Mouse (Mus musculus) CH12.LX (cell line): ENCODE results near the gene Sephs1.

Experiments
- CHD2 ChIP-seq: IDR thresholded peaks from 2 replicates; pipeline ENCODE4 v1.6.1; 2011; ENCODE audit warnings: low read length, improper control_type of control experiment
- CTCF ChIP-seq, 2 experiments: IDR thresholded peaks in 1 of 2; conservative IDR thresholded peaks in 1 of 2; 2 replicates each; pipeline ENCODE4 v1.5.1; 2011 to 2012; ENCODE audit warnings: low read depth in 2 of 2, low read length in 2 of 2, improper control_type of control experiment in 1 of 2, inconsistent platforms in 1 of 2, mild to moderate bottlenecking in 1 of 2, moderate library complexity in 1 of 2
- EP300 ChIP-seq: IDR thresholded peaks from 2 replicates; pipeline ENCODE4 v1.6.1; 2011; ENCODE audit warnings: low read length, improper control_type of control experiment
- ETS1 ChIP-seq: conservative IDR thresholded peaks from 2 replicates; pipeline ENCODE4 v1.6.1; 2012; ENCODE audit warnings: low read depth, mild to moderate bottlenecking, inconsistent platforms, low read length, improper control_type of control experiment, moderate library complexity
- HCFC1 ChIP-seq: IDR thresholded peaks from 2 replicates; pipeline ENCODE4 v1.6.1; 2012; ENCODE audit warnings: low read depth, mild to moderate bottlenecking, inconsistent platforms, low read length, improper control_type of control experiment
- IRF4 ChIP-seq: IDR thresholded peaks from 2 replicates; pipeline ENCODE4 v1.6.1; 2014; ENCODE audit warnings: low read depth, mild to moderate bottlenecking, inconsistent platforms, low read length, improper control_type of control experiment
- KAT2A ChIP-seq: IDR thresholded peaks from 2 replicates; pipeline ENCODE4 v1.6.1; 2012; ENCODE audit warnings: low read length, improper control_type of control experiment, inconsistent platforms; ENCODE audit not compliant: insufficient replicate concordance
- MAZ ChIP-seq: IDR thresholded peaks from 2 replicates; pipeline ENCODE4 v1.6.1; 2012; ENCODE audit warnings: low read depth, mild to moderate bottlenecking, inconsistent platforms, low read length, improper control_type of control experiment, moderate library complexity
- POLR2A ChIP-seq: IDR thresholded peaks from 2 replicates; pipeline ENCODE4 v1.6.1; 2011; ENCODE audit warnings: low read depth, mild to moderate bottlenecking, improper control_type of control experiment, low read length
- POLR2AphosphoS2 ChIP-seq: IDR thresholded peaks from 2 replicates; pipeline ENCODE4 v1.6.1; 2011; ENCODE audit warnings: low read depth, low read length, improper control_type of control experiment
- SIN3A ChIP-seq: IDR thresholded peaks from 2 replicates; pipeline ENCODE4 v1.6.1; 2012; ENCODE audit warnings: low read length, improper control_type of control experiment, inconsistent platforms

DNA sequence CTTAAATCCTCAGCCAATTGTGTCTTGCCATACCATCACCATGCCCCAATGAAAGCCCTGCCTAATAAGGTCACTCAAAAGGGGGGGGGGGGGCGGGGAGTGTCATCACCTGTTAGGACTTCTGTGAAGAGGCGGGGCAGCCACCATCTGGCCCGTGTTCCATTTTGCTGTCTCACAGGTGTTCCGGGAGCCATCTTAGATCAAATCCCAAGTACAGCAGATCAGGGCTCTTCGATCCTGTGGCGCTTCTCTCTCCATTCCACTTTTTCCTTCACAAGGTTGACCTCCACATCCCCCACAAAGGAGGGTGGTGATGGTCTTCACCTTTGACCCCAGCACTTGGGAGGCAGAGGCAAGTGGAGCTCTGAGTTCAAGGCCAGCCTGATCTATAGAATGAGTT lies 34.7 kb downstream of the Sephs1 start:
- TF ChIP-seq POLR2A (no peak), KAT2A (no peak), POLR2AphosphoS2 (no peak), IRF4 (no peak), HCFC1 (no peak), CTCF (conservative IDR thresholded peaks at IDR 0.05 in 1 of 2, IDR thresholded peaks at IDR 0.05 in 1 of 2; ENCODE audit: low read depth in 2 of 2, low read length in 2 of 2) (no peak), SIN3A (no peak), EP300 (no peak), ETS1 (no peak), MAZ (no peak), CHD2 (no peak)
